In the genomic region with DNA sequence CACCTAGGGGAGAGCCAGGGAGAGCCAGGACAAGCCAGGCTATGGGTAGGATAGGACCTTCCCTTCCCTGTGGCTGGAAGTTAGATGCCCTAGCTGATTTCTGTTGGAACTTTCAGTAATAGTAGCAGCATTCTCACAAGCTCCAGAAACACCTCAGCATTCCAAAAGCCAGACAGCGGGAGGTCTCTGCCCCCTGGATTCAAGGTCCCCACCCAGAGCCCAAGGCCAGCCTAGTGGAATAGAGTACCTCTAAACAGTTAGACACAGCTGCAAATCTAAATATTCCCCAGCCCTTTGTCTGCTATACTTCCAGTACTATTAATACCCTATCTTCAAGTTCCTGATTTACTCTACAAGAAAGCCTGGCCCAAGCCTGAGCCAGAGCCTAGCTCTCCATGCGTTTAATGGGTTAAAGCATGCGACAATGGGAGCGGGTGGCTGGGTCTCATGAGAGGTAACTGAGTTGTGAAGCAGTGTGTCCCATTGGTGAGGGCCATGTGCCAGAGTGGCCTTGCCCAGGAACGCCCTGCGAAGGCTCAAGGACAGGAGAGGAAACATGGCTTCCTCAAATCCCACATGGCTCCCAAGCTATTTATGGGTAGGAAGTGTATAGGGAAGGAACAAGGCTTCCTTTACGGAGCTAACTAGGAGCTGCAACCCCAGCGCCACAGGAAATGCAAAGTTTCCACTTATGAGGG, we compare ENCODE assay signal across 10 mouse cellular contexts. TPM values are rescaled to one million over a fixed set of nuclear protein-coding genes. Genes with fewer than 3 reads are reported as not detected.
DNase-seq lines count a peak whose midpoint lies in the region; ATAC-seq and TF ChIP-seq lines count a peak whose summit lies in the region.
"Had no signal": no experiment of that assay in that cellular context is flagged by ENCODE, and none has a peak within 500 bp of the region (broad histone marks: within the 10 kb centered on the region; RNA-seq: fewer than 3 reads in every experiment).

No protein-coding gene starts in this region.

- H3K9ac ChIP-seq in embryonic facial prominence, embryonic 14.5 days (ENCODE audit: low read depth, low read length), result no peak overlapping the region
- no peak overlapping the region for H3K9ac ChIP-seq in lung, postnatal 0 days (replicated peaks; ENCODE audit: low read depth)
- H3K9ac ChIP-seq: midbrain, embryonic 12.5 days had no signal

- peaks cover 23% of the 10 kb centered on the region for H3K4me1 ChIP-seq in embryonic facial prominence, embryonic 14.5 days (ENCODE audit: control insufficient read depth, insufficient read depth, low read length)
- peaks cover 31% of the 10 kb centered on the region; the same call in 1 of the 2 replicates for H3K4me1 ChIP-seq in lung, postnatal 0 days (ENCODE audit: insufficient read depth, low read depth, low read length)
- H3K4me1 ChIP-seq: midbrain, embryonic 12.5 days had no signal

- no peak for TF ChIP-seq CTCF in lung, postnatal 0 days (IDR thresholded peaks at IDR 0.05)

- H3K4me3 ChIP-seq in embryonic facial prominence, embryonic 14.5 days (ENCODE audit: low read depth, low read length), result no peak overlapping the region
- no peak overlapping the region for H3K4me3 ChIP-seq in lung, postnatal 0 days (ENCODE audit: low read depth, low read length)
- H3K4me3 ChIP-seq: midbrain, embryonic 12.5 days had no signal

- no peaks in the 10 kb centered on the region for H3K36me3 ChIP-seq in embryonic facial prominence, embryonic 14.5 days (ENCODE audit: control insufficient read depth, insufficient read depth, low read length)
- no peaks in the 10 kb centered on the region for H3K36me3 ChIP-seq in lung, postnatal 0 days (ENCODE audit: insufficient read depth, low read length)
- H3K36me3 ChIP-seq: midbrain, embryonic 12.5 days had no signal

- ATAC-seq in embryonic facial prominence, embryonic 14.5 days (ENCODE audit: low read depth), result no peak
- peak; percentile 43 for ATAC-seq in lung, postnatal 0 days

- H3K9me3 ChIP-seq in embryonic facial prominence, embryonic 14.5 days (ENCODE audit: control insufficient read depth, low read length), result no peaks in the 10 kb centered on the region
- no peaks in the 10 kb centered on the region for H3K9me3 ChIP-seq in lung, postnatal 0 days (ENCODE audit: low read length)
- H3K9me3 ChIP-seq: midbrain, embryonic 12.5 days had no signal

- peak; percentile 69 for DNase-seq in adrenal gland, adult 2 months
- DNase-seq in adrenal gland, adult 18-20 months (ENCODE audit: low spot score in 2 of 2), result no peak
- DNase-seq in embryonic facial prominence, embryonic 14.5 days (ENCODE audit: low spot score), result peak; percentile 37
- peak; percentile 72 for DNase-seq in heart, postnatal 4 days
- peak; percentile 58 for DNase-seq in lung, postnatal 0 days (ENCODE audit: low spot score)
- no peak for DNase-seq in neural tube, embryonic 10.5 days (ENCODE audit: extremely low spot score, low spot score)
- no peak for DNase-seq in thymus, postnatal 10 days (ENCODE audit: low spot score in 2 of 2)
- DNase-seq in frontal cortex, adult 2 months (ENCODE audit: extremely low spot score in 1 of 2, low spot score in 1 of 2), result no peak
- DNase-seq: thymus, postnatal 4 days had no signal

- no peaks in the 10 kb centered on the region for H3K27me3 ChIP-seq in embryonic facial prominence, embryonic 14.5 days (replicated peaks; ENCODE audit: control insufficient read depth, insufficient read depth, low read length)
- no peaks in the 10 kb centered on the region for H3K27me3 ChIP-seq in lung, postnatal 0 days (replicated peaks; ENCODE audit: insufficient read depth, low read length)
- H3K27me3 ChIP-seq: midbrain, embryonic 12.5 days had no signal

- peak; percentile 54; the same call in 1 of the 2 replicates for TF ChIP-seq EP300 in lung, postnatal 0 days (IDR thresholded peaks at IDR 0.05)

- H3K27ac ChIP-seq in embryonic facial prominence, embryonic 14.5 days (replicated peaks; ENCODE audit: low read depth, low read length), result no peak overlapping the region
- 0 out of 2 replicates have a peak overlapping the region, but pooled peaks have one; percentile 29 for H3K27ac ChIP-seq in lung, postnatal 0 days (ENCODE audit: low read length)
- H3K27ac ChIP-seq: midbrain, embryonic 12.5 days had no signal

- H3K4me2 ChIP-seq in embryonic facial prominence, embryonic 14.5 days (ENCODE audit: low read depth, low read length), result no peak overlapping the region
- no peak overlapping the region for H3K4me2 ChIP-seq in lung, postnatal 0 days (replicated peaks; ENCODE audit: low read depth, low read length)
- H3K4me2 ChIP-seq: midbrain, embryonic 12.5 days had no signal

- WGBS in embryonic facial prominence, embryonic 14.5 days, result 68% methylated on average over 8 of the region's 8 CpGs
- WGBS in lung, postnatal 0 days, result 61% methylated on average over 8 of the region's 8 CpGs

RNA-seq across cellular contexts. Expression of a gene that starts 15.3 kb away (rescaled TPM):
- 100 to 1,000 TPM; 127 to 193 TPM for total RNA-seq in adrenal gland, adult 2 months (2021)
- 114 and 115 TPM in 2 replicates for polyA plus RNA-seq in adrenal gland, adult 2 months (2012; rRNA removed)
- total RNA-seq in adrenal gland, adult 18-20 months (2021), result 100 to 1,000 TPM; 131 to 150 TPM
- 92.3 and 95.9 TPM in 2 replicates for polyA plus RNA-seq in embryonic facial prominence, embryonic 14.5 days (2014; fragmentation: Nextera tagmentation; extraction: Ambion mirVana)
- 100 to 1,000 TPM; 558 to 588 TPM for total RNA-seq in heart, postnatal 4 days (2021)
- polyA plus RNA-seq in lung, postnatal 0 days (2015; fragmentation: Nextera tagmentation; extraction: Ambion mirVana), result 183 and 189 TPM in 2 replicates
- polyA plus RNA-seq in frontal cortex, adult 2 months (2012; rRNA removed), result 34.3 and 39.7 TPM in 2 replicates

RNA-seq across cellular contexts. Expression of a gene that starts 15.3 kb away (rescaled TPM):
- 100 to 1,000 TPM; 260 to 455 TPM for total RNA-seq in adrenal gland, adult 2 months (2021)
- polyA plus RNA-seq in adrenal gland, adult 2 months (2012; rRNA removed), result 293 and 303 TPM in 2 replicates
- 100 to 1,000 TPM; 250 to 364 TPM for total RNA-seq in adrenal gland, adult 18-20 months (2021)
- 270 and 289 TPM in 2 replicates for polyA plus RNA-seq in embryonic facial prominence, embryonic 14.5 days (2014; fragmentation: Nextera tagmentation; extraction: Ambion mirVana)
- total RNA-seq in heart, postnatal 4 days (2021), result 1,000 to 10,000 TPM; 1,026 to 1,084 TPM
- polyA plus RNA-seq in lung, postnatal 0 days (2015; fragmentation: Nextera tagmentation; extraction: Ambion mirVana), result 346 and 376 TPM in 2 replicates
- 31.8 and 43.2 TPM in 2 replicates for polyA plus RNA-seq in frontal cortex, adult 2 months (2012; rRNA removed)

Comparison
In these comparisons a context has a peak if more than half of its experiments do, and no peak if none do; other contexts are left out.
1. DNase-seq: peak in adrenal gland, adult 2 months (single experiment), embryonic facial prominence, embryonic 14.5 days (single experiment), heart, postnatal 4 days (single experiment) and lung, postnatal 0 days (single experiment); none in adrenal gland, adult 18-20 months (0 of 2), neural tube, embryonic 10.5 days (single experiment), thymus, postnatal 10 days (0 of 2) and frontal cortex, adult 2 months (0 of 2).